Mouse (Mus musculus) lung, postnatal 0 days (tissue): Measurements from ENCODE around the gene Ect2.

Experiments used
- CTCF ChIP-seq: IDR thresholded peaks from 2 replicates; pipeline ENCODE4 v1.5.1; 2016; ENCODE audit warnings: antibody characterized with exemption, mild to moderate bottlenecking
- EP300 ChIP-seq: IDR thresholded peaks from 2 replicates; pipeline ENCODE4 v1.6.1; 2016; ENCODE audit warnings: antibody characterized with exemption, mild to moderate bottlenecking, control low read depth

DNA sequence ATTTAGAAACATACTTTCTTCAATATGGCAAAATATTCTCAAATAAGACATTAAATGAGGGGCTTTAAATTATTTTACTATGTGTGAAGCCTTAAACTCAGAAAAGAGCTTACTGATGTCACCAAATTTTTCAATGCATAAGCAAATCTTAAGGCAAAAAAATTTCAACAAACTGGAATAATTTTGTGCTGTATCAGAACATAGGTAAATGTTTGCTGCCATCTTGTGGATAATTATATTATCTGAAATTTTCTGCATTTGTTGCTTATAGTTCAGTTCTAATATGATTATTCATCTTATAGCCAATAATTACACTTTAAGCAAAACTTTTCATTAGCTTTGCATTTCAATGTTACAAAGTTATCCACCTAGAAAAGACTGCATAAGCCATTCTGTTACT is 42.8 kb downstream of the Ect2 start:
- peak; percentile 50 for TF ChIP-seq CTCF
- TF ChIP-seq EP300: no peak
